Mouse (Mus musculus) heart, embryonic 14.5 days (tissue): ENCODE measurements around the gene S100z. TPM values are rescaled to one million over a fixed set of nuclear protein-coding genes. Genes with fewer than 3 reads are reported as not detected.

Experiments
- ATAC-seq: fragments of 200-750 bp; cut with Nextera tagmentation; 2 replicates; pipeline ENCODE4 v1.8.0; 2017; ENCODE audit warnings: low read depth, moderate TSS enrichment; ENCODE audit not compliant: insufficient number of reproducible peaks, insufficient read depth, low FRiP score
- H3K27ac ChIP-seq, 2 experiments: fragments of 200-500 bp in 1 of 2; fragments of 300-500 bp in 1 of 2; sonication (generic) in 1 of 2; replicated peaks in 1 of 2; 2 replicates each; pipeline ENCODE4 v1.5.1; 2012 to 2014; ENCODE audit warnings: low read depth in 2 of 2, low read length in 2 of 2, control low read depth in 1 of 2, mild to moderate bottlenecking in 1 of 2, mixed read lengths in 1 of 2; ENCODE audit not compliant: control insufficient read depth in 1 of 2, insufficient read depth in 1 of 2
- H3K27me3 ChIP-seq: fragments of 300-500 bp; sonication (generic); 2 replicates; pipeline ENCODE4 v1.6.1; 2014; ENCODE audit warnings: mild to moderate bottlenecking, low read length, control low read depth; ENCODE audit not compliant: control insufficient read depth, insufficient read depth
- H3K36me3 ChIP-seq: fragments of 300-500 bp; sonication (generic); 2 replicates; pipeline ENCODE4 v1.6.1; 2014; ENCODE audit warnings: mild to moderate bottlenecking, control low read depth, low read length, mixed read lengths; ENCODE audit not compliant: control insufficient read depth, insufficient read depth
- H3K4me1 ChIP-seq, 2 experiments: fragments of 200-500 bp in 1 of 2; fragments of 300-500 bp in 1 of 2; sonication (generic) in 1 of 2; 2 replicates each; pipeline ENCODE4 v1.6.1; 2012 to 2014; ENCODE audit warnings: low read length in 2 of 2, control low read depth in 1 of 2, mixed read lengths in 1 of 2; ENCODE audit not compliant: control insufficient read depth in 2 of 2, insufficient read depth in 2 of 2
- H3K4me2 ChIP-seq: fragments of 300-500 bp; sonication (generic); 2 replicates; pipeline ENCODE4 v1.6.1; 2014; ENCODE audit warnings: mild to moderate bottlenecking, low read length
- H3K4me3 ChIP-seq, 2 experiments: fragments of 200-500 bp in 1 of 2; fragments of 300-500 bp in 1 of 2; sonication (generic) in 1 of 2; 2 replicates each; pipeline ENCODE4 v1.5.1; 2012 to 2014; ENCODE audit warnings: low read length in 2 of 2, mild to moderate bottlenecking in 2 of 2, control low read depth in 1 of 2, low read depth in 1 of 2, moderate library complexity in 1 of 2; ENCODE audit not compliant: control insufficient read depth in 1 of 2, insufficient read depth in 1 of 2
- H3K9ac ChIP-seq: fragments of 300-500 bp; sonication (generic); 2 replicates; pipeline ENCODE4 v1.6.1; 2014; ENCODE audit warnings: mild to moderate bottlenecking, low read length
- H3K9me3 ChIP-seq: fragments of 300-500 bp; sonication (generic); 2 replicates; pipeline ENCODE4 v1.6.1; 2016; ENCODE audit warnings: low read length, control low read depth; ENCODE audit not compliant: control insufficient read depth
- WGBS: fragments of 180-500 bp; shearing (Covaris S2); extraction: QIAGEN DNeasy Blood & Tissue Kit; methylation state at CpG from one replicate; pipeline ENCODE4 v1.1.7; 2014; 5-methylcytosine and 5-hydroxymethylcytosine counted together
- polyA plus RNA-seq: library from polyadenylated mRNA; unstranded; fragments of >200 nt; fragmentation: Nextera tagmentation; extraction: Ambion mirVana; gene quantifications from 2 replicates; pipeline ENCODE4 v1.2.1, GENCODE M21; 2014

The S100z gene
- polyA plus RNA-seq, 1 experiment from 2014 or later: not detected

DNA sequence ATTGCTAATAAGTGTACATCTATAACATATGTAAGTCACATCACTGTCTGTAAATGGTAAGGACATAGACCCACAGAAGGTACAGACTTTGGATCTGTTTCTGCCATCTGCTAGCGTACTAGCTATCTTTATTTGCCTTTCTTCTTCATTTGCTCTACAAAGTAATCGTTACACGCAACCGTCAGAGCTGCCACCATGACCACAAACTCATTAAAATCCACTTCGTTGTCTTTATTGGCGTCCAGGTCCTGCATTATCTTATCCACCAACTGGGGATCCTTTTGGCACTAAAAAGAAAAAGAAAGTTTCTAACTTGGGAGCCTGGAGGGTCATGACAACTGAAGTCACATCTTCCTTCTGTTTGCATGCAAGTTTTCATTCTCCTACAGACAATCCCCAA lies 1.3 kb downstream of the S100z start:
- Histone ChIP-seq H3K4me2 (no peak overlapping the region), H3K9ac (no peak overlapping the region), H3K4me3 (no peak overlapping the region), H3K27me3 (peaks cover 2% of the 10 kb centered on the region; the same call in 1 of the 2 replicates), H3K27ac (no peak overlapping the region), H3K4me1 (peaks cover 0 to 4% of the 10 kb centered on the region in 2 experiments; a peak in 1 of 4 replicates), H3K9me3 (no peaks in the 10 kb centered on the region), H3K36me3 (no peaks in the 10 kb centered on the region)
- ATAC-seq: no peak
- WGBS: 82% methylated on average over 6 of the region's 6 CpGs

DNA sequence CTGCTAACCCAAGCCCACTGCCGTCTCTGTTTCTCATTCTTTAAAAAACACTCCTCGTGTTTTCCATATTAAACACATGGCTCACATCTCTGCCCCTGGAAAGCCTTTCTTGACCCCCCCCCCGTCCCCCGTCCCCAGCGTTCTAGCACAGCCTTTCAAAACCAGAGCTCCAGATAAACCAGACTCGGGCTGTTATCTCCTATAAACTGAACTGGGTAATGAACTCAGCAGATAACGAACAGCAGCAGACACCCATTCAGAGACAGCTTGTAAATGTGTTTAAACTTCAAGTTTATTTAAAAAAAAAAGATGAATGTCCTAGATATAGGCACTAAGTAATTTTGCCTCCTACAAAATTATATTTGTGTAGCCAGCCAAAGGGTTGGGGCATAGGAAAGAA lies 3.4 kb downstream of the S100z start:
- ATAC-seq: no peak
- no peak overlapping the region for H3K9ac ChIP-seq
- H3K36me3 ChIP-seq: no peaks in the 10 kb centered on the region
- no peak overlapping the region for H3K4me2 ChIP-seq
- 10% methylated on average over 7 of the region's 7 CpGs for WGBS
- no peaks in the 10 kb centered on the region for H3K9me3 ChIP-seq
- peaks cover 2% of the 10 kb centered on the region; the same call in 1 of the 2 replicates for H3K27me3 ChIP-seq
- H3K4me1 ChIP-seq: peaks cover 0 to 4% of the 10 kb centered on the region in 2 experiments; a peak in 1 of 4 replicates
- no peak overlapping the region for H3K27ac ChIP-seq
- H3K4me3 ChIP-seq: no peak overlapping the region

DNA sequence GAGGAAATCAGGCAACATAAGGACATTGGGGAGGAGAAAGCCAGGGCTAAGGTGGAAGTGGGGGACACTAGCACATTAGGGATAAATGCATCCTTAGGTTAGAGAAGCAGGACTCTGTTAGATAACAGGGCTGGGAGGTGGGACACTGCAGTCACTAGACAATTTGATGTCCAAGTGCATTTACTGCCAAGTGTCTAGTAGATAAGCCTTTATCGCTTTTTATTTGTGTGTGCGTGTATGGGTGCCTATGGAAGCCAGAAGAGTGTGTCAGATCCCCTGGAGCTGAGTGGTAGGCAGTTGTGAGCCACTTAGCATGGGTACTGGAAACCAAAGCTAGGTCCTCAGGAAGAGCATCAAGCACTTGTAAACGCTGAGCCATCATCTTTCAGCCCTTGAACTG lies 4.2 kb downstream of the S100z start:
- H3K9ac ChIP-seq: no peak overlapping the region
- no peaks in the 10 kb centered on the region for H3K27me3 ChIP-seq
- no peaks in the 10 kb centered on the region for H3K9me3 ChIP-seq
- no peaks in the 10 kb centered on the region for H3K36me3 ChIP-seq
- peaks cover 0 to 4% of the 10 kb centered on the region in 2 experiments; a peak in 1 of 4 replicates for H3K4me1 ChIP-seq
- no peak overlapping the region for H3K4me3 ChIP-seq
- WGBS: 75% methylated on average over 3 of the region's 3 CpGs
- ATAC-seq: no peak
- no peak overlapping the region for H3K4me2 ChIP-seq
- no peak overlapping the region for H3K27ac ChIP-seq

DNA sequence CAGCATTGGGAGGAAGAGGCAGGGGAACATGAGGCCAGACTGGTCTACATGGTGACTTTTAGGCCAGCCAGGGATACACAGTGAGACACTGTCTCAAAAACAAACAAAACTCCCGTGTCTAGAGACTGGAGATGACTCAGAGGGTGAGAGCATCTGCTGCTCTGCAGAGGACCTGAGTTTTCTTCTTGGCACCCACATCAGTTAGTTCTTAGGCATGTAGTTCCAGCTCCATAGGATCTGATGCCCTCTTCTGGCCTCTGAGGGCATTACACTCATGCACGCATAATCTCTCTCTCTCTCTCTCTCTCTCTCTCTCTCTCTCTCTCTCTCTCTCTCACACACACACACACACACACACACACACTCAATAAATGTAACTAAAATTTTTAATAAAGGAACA lies 7.6 kb downstream of the S100z start:
- Histone ChIP-seq H3K4me1 (peaks cover 0 to 4% of the 10 kb centered on the region in 2 experiments; a peak in 2 of 4 replicates), H3K9ac (no peak overlapping the region), H3K4me2 (no peak overlapping the region), H3K27ac (no peak overlapping the region), H3K27me3 (no peaks in the 10 kb centered on the region), H3K4me3 (no peak overlapping the region), H3K36me3 (no peaks in the 10 kb centered on the region), H3K9me3 (no peaks in the 10 kb centered on the region)
- ATAC-seq: no peak
- 63% methylated on average over 2 of the region's 2 CpGs for WGBS

DNA sequence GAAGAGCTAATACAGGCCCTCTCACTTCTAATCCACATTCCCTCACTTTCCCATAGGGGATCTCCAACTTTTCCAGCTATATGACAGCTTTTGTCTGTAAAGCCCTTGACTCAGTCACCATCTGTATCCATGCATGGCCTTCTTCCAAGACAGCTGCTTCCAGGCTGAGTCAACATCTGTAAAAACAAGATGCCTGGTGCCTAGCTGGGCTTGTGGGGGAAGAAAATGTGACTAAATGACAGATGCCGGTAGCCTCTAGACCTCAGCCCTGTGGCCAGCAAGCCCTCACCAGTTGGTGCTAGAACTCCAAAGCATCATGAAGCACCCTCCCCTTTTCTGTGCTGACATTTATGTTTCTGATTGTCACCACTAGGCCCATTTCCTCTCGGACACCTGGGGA lies 27.0 kb downstream of the S100z start:
- H3K4me2 ChIP-seq: no peak overlapping the region
- no peak for ATAC-seq
- no peaks in the 10 kb centered on the region for H3K27me3 ChIP-seq
- H3K4me3 ChIP-seq: no peak overlapping the region
- H3K27ac ChIP-seq: no peak overlapping the region
- no peaks in the 10 kb centered on the region for H3K9me3 ChIP-seq
- 60% methylated on average over 2 of the region's 2 CpGs for WGBS
- no peaks in the 10 kb centered on the region for H3K36me3 ChIP-seq
- H3K4me1 ChIP-seq: peaks cover 0 to 7% of the 10 kb centered on the region in 2 experiments; a peak in 2 of 4 replicates
- no peak overlapping the region for H3K9ac ChIP-seq

DNA sequence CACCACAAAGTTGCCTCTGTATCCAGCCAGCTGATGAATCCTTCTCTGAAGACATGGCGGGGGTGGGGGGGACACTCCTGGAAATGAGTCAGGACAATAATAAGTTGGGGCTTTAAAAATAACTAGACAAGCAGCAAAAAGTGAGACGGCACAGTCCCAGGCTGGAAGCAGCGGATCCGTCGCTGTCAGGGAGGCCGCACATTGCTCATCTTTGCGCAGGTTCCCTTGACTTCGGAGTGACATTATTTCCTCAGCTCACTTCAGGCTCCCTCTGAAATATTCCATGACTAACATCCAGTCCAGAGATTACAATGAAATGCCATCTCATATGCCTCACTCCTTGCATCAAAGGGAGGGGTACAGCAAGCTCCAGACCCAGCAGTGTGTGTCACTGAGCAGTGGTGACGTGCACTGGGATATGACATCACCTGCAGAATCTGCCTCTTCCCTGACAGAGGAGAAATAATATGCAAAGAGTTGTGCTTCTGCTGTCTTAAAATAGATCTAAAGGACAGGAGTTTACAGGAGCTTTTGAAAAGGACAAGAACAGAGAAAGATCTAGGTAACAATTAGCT lies 27.8 kb downstream of the S100z start:
- ATAC-seq: no peak
- Histone ChIP-seq H3K36me3 (no peaks in the 10 kb centered on the region), H3K27me3 (no peaks in the 10 kb centered on the region), H3K4me1 (peaks cover 0 to 7% of the 10 kb centered on the region in 2 experiments; a peak in 2 of 4 replicates), H3K4me3 (no peak overlapping the region), H3K9ac (no peak overlapping the region), H3K27ac (no peak overlapping the region), H3K9me3 (no peaks in the 10 kb centered on the region), H3K4me2 (no peak overlapping the region)
- WGBS: 68% methylated on average over 9 of the region's 9 CpGs

DNA sequence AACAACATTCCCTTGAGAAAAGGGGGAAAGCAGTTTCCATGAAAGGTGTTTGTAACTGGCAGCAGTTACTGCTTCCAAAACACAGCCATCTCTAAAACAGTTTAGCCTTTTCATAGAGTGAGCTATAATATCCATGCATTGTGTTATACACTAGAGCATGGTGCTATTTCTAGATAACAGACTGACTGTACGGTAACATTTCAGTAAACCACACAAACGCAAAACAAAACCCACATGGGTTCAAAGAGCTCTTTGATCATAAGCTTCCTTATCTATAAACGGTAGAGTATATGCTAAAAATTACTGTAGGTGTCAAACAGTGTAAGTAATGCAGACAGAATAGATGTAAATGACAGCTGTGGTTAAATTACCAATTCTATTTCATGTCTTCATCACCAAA lies 28.8 kb downstream of the S100z start:
- no peak overlapping the region for H3K4me2 ChIP-seq
- WGBS: 47% methylated on average over 3 of the region's 3 CpGs
- H3K27ac ChIP-seq: no peak overlapping the region
- no peaks in the 10 kb centered on the region for H3K36me3 ChIP-seq
- H3K27me3 ChIP-seq: peaks cover 4% of the 10 kb centered on the region
- H3K4me1 ChIP-seq: peaks cover 0 to 7% of the 10 kb centered on the region in 2 experiments; a peak in 2 of 4 replicates
- no peak overlapping the region for H3K4me3 ChIP-seq
- H3K9me3 ChIP-seq: no peaks in the 10 kb centered on the region
- ATAC-seq: no peak
- H3K9ac ChIP-seq: no peak overlapping the region

DNA sequence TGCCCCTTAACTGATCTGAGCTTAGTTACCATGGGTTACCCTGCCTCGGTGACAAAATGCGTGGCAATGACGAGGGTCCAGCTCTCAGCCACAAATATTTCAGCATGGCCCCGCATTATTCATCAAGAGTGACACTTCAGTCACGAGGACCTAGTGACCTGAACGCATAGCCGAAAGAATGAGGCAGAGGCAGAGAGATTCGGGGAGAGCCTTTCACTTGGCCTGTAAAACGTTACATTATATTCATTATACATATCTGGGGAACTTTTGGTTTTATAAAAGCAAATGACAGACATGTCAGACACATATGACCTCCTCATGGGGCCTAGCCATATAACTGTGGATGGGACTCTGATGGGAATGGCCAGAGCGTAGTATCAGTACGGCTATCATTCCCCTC lies 33.7 kb downstream of the S100z start, which contains the start of gene Crhbp:
Crhbp (minus strand) TSS at position 101 of the 400 bp plus-strand sequence.
- peak within 1 kb of the TSS; percentile 49; the same call in 1 of the 2 replicates for H3K9ac ChIP-seq
- 60% methylated on average over 11 of the region's 11 CpGs for WGBS
- H3K36me3 ChIP-seq: no peaks in the 10 kb centered on the region
- no peak for ATAC-seq
- H3K27ac ChIP-seq: no peak within 1 kb of the TSS
- H3K4me2 ChIP-seq: peak within 1 kb of the TSS; percentile 86
- no peaks in the 10 kb centered on the region for H3K9me3 ChIP-seq
- peaks cover 3 to 6% of the 10 kb centered on the region in 2 experiments; a peak in 3 of 4 replicates for H3K4me1 ChIP-seq
- peak within 1 kb of the TSS; percentile 41 to 44 for H3K4me3 ChIP-seq
- peaks cover 32% of the 10 kb centered on the region for H3K27me3 ChIP-seq
